Mouse (Mus musculus) retina, postnatal 7 days (tissue): Measurements from ENCODE around the gene Negr1.

Source experiments
- DNase-seq: peaks from one replicate; pipeline ENCODE4 v3.0.0-alpha.2; 2012; ENCODE audit warnings: low read depth, low spot score

Gene Negr1

GRCm38 (mm10) chr3:156561524-156562423, at the start of gene Negr1:
Gene Negr1 (plus strand): TSS chr3:156561794.
- DNase-seq, result peak; percentile 73

GRCm38 (mm10) chr3:156526461-156526933, 35.1 kb upstream of the Negr1 start:
- DNase-seq, result no peak

- no peak for DNase-seq
Measured at GRCm38 (mm10) chr3:156527231-156527995, 34.2 kb upstream of the Negr1 start.

GRCm38 (mm10) chr3:156559441-156559825, 2.2 kb upstream of the Negr1 start:
- DNase-seq, result no peak

GRCm38 (mm10) chr3:156559826-156560471, 1.6 kb upstream of the Negr1 start:
- DNase-seq, result no peak

- DNase-seq, result peak; percentile 66
Measured at GRCm38 (mm10) chr3:156560766-156561165, 828 bp upstream of the Negr1 start.

- no peak for DNase-seq
Measured at GRCm38 (mm10) chr3:156562424-156562785, 811 bp downstream of the Negr1 start.

- no peak for DNase-seq
Measured at GRCm38 (mm10) chr3:156562796-156563195, 1.2 kb downstream of the Negr1 start.

GRCm38 (mm10) chr3:156563353-156563752, 1.8 kb downstream of the Negr1 start:
- DNase-seq, result no peak

- no peak for DNase-seq
Measured at GRCm38 (mm10) chr3:156573465-156573864, 11.9 kb downstream of the Negr1 start.

- no peak for DNase-seq
Measured at GRCm38 (mm10) chr3:156576292-156576691, 14.7 kb downstream of the Negr1 start.

GRCm38 (mm10) chr3:156590612-156591011, 29.0 kb downstream of the Negr1 start:
- DNase-seq, result no peak

GRCm38 (mm10) chr3:156591125-156591524, 29.5 kb downstream of the Negr1 start:
- DNase-seq, result no peak

- no peak for DNase-seq
Measured at GRCm38 (mm10) chr3:156606846-156607245, 45.3 kb downstream of the Negr1 start.

GRCm38 (mm10) chr3:156619921-156620320, 58.3 kb downstream of the Negr1 start:
- no peak for DNase-seq

GRCm38 (mm10) chr3:156628594-156628993, 67.0 kb downstream of the Negr1 start:
- DNase-seq, result no peak

- DNase-seq, result no peak
Measured at GRCm38 (mm10) chr3:156632942-156633341, 71.3 kb downstream of the Negr1 start.

- no peak for DNase-seq
Measured at GRCm38 (mm10) chr3:156639382-156639781, 77.8 kb downstream of the Negr1 start.

GRCm38 (mm10) chr3:156643710-156644363, 82.2 kb downstream of the Negr1 start:
- peak; percentile 43 for DNase-seq

GRCm38 (mm10) chr3:156648378-156648777, 86.8 kb downstream of the Negr1 start:
- no peak for DNase-seq

GRCm38 (mm10) chr3:156662553-156662952, 101.0 kb downstream of the Negr1 start:
- DNase-seq, result no peak
